Mouse (Mus musculus): Measurements from ENCODE around the gene Zfp467.

The Zfp467 gene

GRCm38 (mm10) chr6:48409726-48410343, 35.8 kb downstream of the Zfp467 start:
- peak; percentile 3 for DNase-seq

- no peak for DNase-seq
These were observed 41.6 kb downstream of the Zfp467 start for GRCm38 (mm10) chr6:48404071-48404470.

GRCm38 (mm10) chr6:48399906-48400305, 45.7 kb downstream of the Zfp467 start:
- no peak for DNase-seq

GRCm38 (mm10) chr6:48397336-48397735, 48.3 kb downstream of the Zfp467 start:
- peak; percentile 63 for DNase-seq

- no peak for DNase-seq
These were observed 48.9 kb downstream of the Zfp467 start for GRCm38 (mm10) chr6:48396686-48397085.

- no peak for DNase-seq
These were observed 49.5 kb downstream of the Zfp467 start for GRCm38 (mm10) chr6:48396008-48396595.

- DNase-seq: peak; percentile 93
These were observed 50.3 kb downstream of the Zfp467 start, which contains the start of gene Krba1 for GRCm38 (mm10) chr6:48395105-48396007. Gene Krba1 (plus strand): TSS chr6:48395586.

- DNase-seq: no peak
These were observed 51.8 kb downstream of the Zfp467 start for GRCm38 (mm10) chr6:48393811-48394210.

GRCm38 (mm10) chr6:48388221-48388620, 57.4 kb downstream of the Zfp467 start:
- DNase-seq: no peak

All from cerebellum, adult 11 months (tissue).